Mouse (Mus musculus) bone marrow, adult 2 months (tissue): Measurements from ENCODE around the gene Stk24. TPM values are rescaled to one million over a fixed set of nuclear protein-coding genes. Genes with fewer than 3 reads are reported as not detected.

Source experiments
- H3K27ac ChIP-seq: fragments of 200-500 bp; 2 replicates; pipeline ENCODE4 v1.5.1; 2012; ENCODE audit warnings: low read depth, mild to moderate bottlenecking, control low read depth, inconsistent platforms, low read length; ENCODE audit not compliant: control insufficient read depth, poor library complexity, insufficient read depth
- H3K4me1 ChIP-seq: fragments of 200-500 bp; 2 replicates; pipeline ENCODE4 v1.6.1; 2011; ENCODE audit warnings: low read length; ENCODE audit not compliant: control insufficient read depth, insufficient read depth
- H3K4me3 ChIP-seq: fragments of 200-500 bp; replicated peaks from 2 replicates; pipeline ENCODE3; 2011; ENCODE audit warnings: mild to moderate bottlenecking, low read depth, low read length, control low read depth; ENCODE audit not compliant: control insufficient read depth
- CTCF ChIP-seq: fragments of 200-500 bp; IDR thresholded peaks from 2 replicates; pipeline ENCODE4 v1.5.1; 2011; ENCODE audit warnings: low read length, control low read depth; ENCODE audit not compliant: control insufficient read depth, insufficient read depth
- POLR2A ChIP-seq: fragments of 200-500 bp; IDR thresholded peaks from 2 replicates; pipeline ENCODE4 v1.6.1; 2011; ENCODE audit warnings: low read depth, mild to moderate bottlenecking, control low read depth, low read length, borderline replicate concordance; ENCODE audit not compliant: control insufficient read depth
- WGBS: fragments of 180-500 bp; shearing (Covaris S2); methylation state at CpG from one replicate; pipeline ENCODE4 v1.1.7; 2018; 5-methylcytosine and 5-hydroxymethylcytosine counted together
- polyA plus RNA-seq: library from polyadenylated mRNA; stranded (reverse); fragments of >200 nt; gene quantifications from 2 replicates; pipeline ENCODE4 v1.2.4, GENCODE M21; 2011; ENCODE audit warnings: low replicate concordance; ENCODE audit not compliant: missing spikeins, insufficient read depth, insufficient read length

Gene Stk24
- polyA plus RNA-seq, 1 experiment = 39.7 TPM

DNA sequence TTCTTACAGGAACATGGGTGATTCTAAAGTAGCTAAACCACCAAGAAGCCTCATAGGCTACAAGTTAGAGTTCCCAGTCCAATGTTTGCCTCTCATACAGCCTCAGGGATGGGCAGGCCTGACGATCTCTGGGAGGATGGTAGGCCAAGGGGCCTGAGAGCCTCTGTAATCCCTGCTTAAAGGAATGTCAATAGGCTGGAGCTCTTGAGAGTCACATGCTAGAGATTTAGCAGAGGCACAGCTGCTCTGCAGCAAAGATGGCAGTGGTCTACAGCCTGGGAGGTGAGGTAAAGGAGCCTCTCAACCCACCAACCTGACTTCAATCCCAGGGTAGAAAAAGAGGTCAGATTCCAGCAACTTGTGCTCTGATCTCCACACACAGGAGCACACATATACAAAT lies 7.9 kb upstream of the Stk24 start:
- WGBS = 93% methylated on average over 1 of the region's 1 CpGs
- TF ChIP-seq POLR2A (no peak), CTCF (no peak)
- H3K4me3 ChIP-seq = no peak overlapping the region
- H3K27ac ChIP-seq = no peak overlapping the region
- no peaks in the 10 kb centered on the region for H3K4me1 ChIP-seq

- 86% methylated on average over 8 of the region's 8 CpGs for whole genome bisulfite sequencing
- Histone ChIP-seq H3K27ac (no peak overlapping the region), H3K4me3 (no peak overlapping the region), H3K4me1 (no peaks in the 10 kb centered on the region)
- no peak for TF ChIP-seq CTCF
- no peak for TF ChIP-seq POLR2A
Measured at GRCm38 (mm10) chr14:121385440-121385839, 5.6 kb upstream of the Stk24 start.

GRCm38 (mm10) chr14:121383801-121384200 lies 4.0 kb upstream of the Stk24 start:
- Histone ChIP-seq H3K27ac (no peak overlapping the region), H3K4me1 (no peaks in the 10 kb centered on the region; the same call in 1 of the 2 replicates), H3K4me3 (no peak overlapping the region)
- 77% methylated on average over 3 of the region's 3 CpGs for WGBS
- TF ChIP-seq POLR2A (no peak), CTCF (no peak)

DNA sequence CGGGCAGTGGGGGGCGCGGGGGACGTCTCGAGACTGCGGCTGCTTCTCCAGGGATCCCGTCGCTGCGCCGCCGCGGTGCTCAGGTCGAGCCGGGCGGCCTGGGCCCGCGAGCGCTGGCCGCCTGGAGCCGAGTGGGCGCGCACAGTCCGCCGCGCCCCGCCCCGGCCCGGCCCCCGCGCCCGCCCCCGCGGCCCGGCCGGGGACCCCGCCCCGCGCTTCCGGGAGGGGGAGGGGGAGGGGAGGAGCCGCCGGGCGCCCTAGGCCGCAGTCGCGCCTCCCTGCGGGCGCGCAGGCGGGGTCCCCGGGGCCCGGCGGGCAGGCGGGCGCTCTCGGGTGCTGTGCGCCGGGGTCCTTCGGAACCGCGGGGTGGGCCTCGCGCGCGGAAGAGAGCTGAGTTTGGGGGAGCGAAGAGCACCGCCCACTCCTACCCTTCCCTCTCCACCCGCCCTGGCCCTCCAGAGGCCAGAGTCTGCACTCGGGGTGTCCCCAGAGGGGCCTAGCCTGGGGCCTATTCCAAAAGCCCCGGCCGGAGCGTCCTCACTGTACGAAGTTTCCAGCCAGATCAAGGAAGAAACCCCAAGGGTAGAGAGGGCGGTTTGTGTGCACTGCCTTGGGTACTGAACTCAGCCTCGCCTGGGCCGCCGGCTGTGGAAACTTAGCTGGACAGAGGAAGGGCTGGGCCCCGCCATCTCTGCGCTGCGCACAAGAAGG lies 540 bp downstream of the Stk24 start:
- Histone ChIP-seq H3K4me1 (peaks cover 4% of the 10 kb centered on the region; the same call in 1 of the 2 replicates), H3K27ac (peak overlapping the region; percentile 99), H3K4me3 (peak overlapping the region; percentile 93)
- TF ChIP-seq CTCF (no peak), POLR2A (peak; percentile 66; the same call in 1 of the 2 replicates)
- WGBS = under 1% methylated on average over 79 of the region's 79 CpGs

DNA sequence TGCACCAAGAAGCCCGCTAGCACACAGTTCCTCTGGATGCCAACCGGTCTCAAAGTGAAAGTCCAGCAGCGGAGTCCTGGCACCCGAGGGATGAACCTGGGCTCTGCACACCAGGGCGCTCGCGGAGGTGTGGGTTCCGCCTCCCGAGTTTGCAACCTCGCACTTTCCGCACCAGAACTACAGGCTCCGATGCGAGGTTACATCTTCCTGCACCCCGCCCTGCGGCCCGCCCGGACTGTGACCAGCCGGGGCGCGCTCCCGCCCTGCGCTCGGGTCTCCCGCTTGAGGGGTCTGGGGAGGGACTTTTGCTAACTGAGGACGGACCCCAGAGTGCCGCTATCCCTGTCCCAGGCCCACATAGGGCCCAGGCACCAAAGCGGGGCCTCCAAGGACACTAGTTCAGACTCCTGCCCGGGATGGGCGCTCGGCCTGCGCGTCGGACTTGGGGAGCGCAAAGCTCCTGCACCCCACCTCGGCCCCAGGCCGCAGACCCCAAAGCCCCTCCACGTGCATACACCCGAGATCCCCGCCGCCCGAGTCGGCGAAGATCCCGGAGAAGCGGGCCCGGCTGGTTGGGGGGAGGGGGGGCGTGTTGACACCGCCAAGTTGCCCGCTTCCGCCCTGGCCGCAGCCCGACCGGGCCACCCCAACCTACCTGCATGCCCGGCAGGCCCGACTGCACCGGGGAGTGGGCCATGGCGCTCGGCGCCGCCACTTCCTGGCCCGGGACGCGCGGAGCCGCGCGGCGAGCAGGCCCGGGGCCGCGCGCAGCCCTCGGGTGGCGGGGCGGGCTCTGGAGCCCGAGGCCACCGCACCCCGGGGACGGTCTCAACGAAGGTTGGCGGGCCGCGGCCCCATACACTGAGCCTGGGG lies 1.3 kb downstream of the Stk24 start:
- no peak for TF ChIP-seq CTCF
- TF ChIP-seq POLR2A = peak; percentile 55; the same call in 1 of the 2 replicates
- WGBS = under 1% methylated on average over 83 of the region's 83 CpGs
- peaks cover 6% of the 10 kb centered on the region; the same call in 1 of the 2 replicates for H3K4me1 ChIP-seq
- H3K27ac ChIP-seq = peak overlapping the region; percentile 97
- peak overlapping the region; percentile 93 for H3K4me3 ChIP-seq

- 22% methylated on average over 6 of the region's 6 CpGs for WGBS
- Histone ChIP-seq H3K4me3 (no peak overlapping the region), H3K27ac (no peak overlapping the region), H3K4me1 (peaks cover 16% of the 10 kb centered on the region)
- no peak for TF ChIP-seq POLR2A
- no peak for TF ChIP-seq CTCF
Measured at GRCm38 (mm10) chr14:121376566-121376965, 3.2 kb downstream of the Stk24 start.

GRCm38 (mm10) chr14:121373901-121374300 lies 5.9 kb downstream of the Stk24 start:
- TF ChIP-seq CTCF (no peak), POLR2A (no peak)
- 61% methylated on average over 4 of the region's 4 CpGs for WGBS
- Histone ChIP-seq H3K4me1 (peaks cover 24% of the 10 kb centered on the region), H3K27ac (no peak overlapping the region), H3K4me3 (no peak overlapping the region)

DNA sequence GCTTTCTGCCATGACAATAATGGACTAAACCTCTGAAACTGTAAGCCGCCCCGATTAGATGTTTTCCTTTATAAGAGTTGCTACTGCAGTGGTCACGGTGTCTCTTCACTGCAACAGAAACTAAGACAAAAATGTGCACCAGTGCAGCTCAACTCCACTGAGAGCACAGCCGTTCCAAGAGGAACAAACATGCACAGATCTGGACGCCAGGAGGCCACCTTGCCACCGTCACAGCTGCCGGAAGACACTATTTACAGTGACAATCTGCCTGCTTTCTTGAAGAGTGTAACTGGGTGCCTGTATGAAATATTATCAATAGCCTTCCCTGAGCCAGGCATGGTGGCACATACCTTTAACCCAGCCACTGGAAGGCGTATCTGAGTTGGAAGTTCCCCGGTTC lies 6.8 kb downstream of the Stk24 start:
- Histone ChIP-seq H3K4me3 (no peak overlapping the region), H3K4me1 (peaks cover 30% of the 10 kb centered on the region), H3K27ac (peak overlapping the region; percentile 56)
- TF ChIP-seq POLR2A (no peak), CTCF (peak; percentile 38; the same call in 1 of the 2 replicates)
- 36% methylated on average over 9 of the region's 9 CpGs for WGBS
